Mouse (Mus musculus) spleen, postnatal 14 days (tissue): ENCODE results near the gene Alg12.
"Not testable (repeated sequence)": the region's sequence is repeated elsewhere in the genome, so short reads cannot be mapped to it uniquely, and the experiment has no call there.

Experiments used
- DNase-seq, 2 experiments: peaks; one replicate each; pipeline ENCODE4 v3.0.0; 2021 to 2022; ENCODE audit warnings: low spot score in 2 of 2

The Alg12 gene

GRCm38 (mm10) chr15:88792140-88792850 lies 26.8 kb downstream of the Alg12 start:
- no peak for DNase-seq

GRCm38 (mm10) chr15:88774630-88775029 lies 44.5 kb downstream of the Alg12 start:
- DNase-seq, result not testable (repeated sequence)

- DNase-seq, result no peak
Observed at GRCm38 (mm10) chr15:88768537-88768936, 50.6 kb downstream of the Alg12 start.

- DNase-seq, result not testable (repeated sequence)
Observed at GRCm38 (mm10) chr15:88766139-88766538, 53.0 kb downstream of the Alg12 start.

- no peak for DNase-seq
Observed at GRCm38 (mm10) chr15:88761551-88761950, 57.6 kb downstream of the Alg12 start.

GRCm38 (mm10) chr15:88758061-88758460 lies 61.1 kb downstream of the Alg12 start:
- no peak for DNase-seq

- no peak for DNase-seq
Observed at GRCm38 (mm10) chr15:88755761-88756160, 63.4 kb downstream of the Alg12 start.
